Mouse (Mus musculus): Measurements from ENCODE around the gene Ube2cbp. TPM values are rescaled to one million over a fixed set of nuclear protein-coding genes. Genes with fewer than 3 reads are reported as not detected.
A peak's percentile ranks its signal among the peaks of the same experiment; 100 is the strongest.

Ube2cbp gene
- polyA plus RNA-seq, 1 experiment = 2.7 TPM

DNA sequence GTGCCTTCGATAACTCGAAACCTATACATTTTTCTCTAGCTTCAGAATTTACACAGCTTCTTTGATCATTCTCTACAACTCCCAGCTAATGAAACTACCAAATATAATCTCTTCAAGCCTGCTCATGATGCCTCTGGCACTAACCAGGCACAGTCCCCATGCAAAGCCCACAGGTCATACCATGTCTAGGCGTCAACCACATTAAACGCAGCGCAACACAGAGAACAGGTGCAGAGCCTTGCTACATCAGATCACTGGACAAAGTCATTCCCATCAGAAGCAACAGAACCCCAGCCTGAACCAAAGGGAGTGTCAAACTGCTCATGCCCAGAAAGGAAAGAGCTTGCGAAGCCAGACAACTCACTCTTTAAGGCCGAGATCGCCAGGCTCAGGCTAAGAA, 28.1 kb downstream of the Ube2cbp start:
- no peak for DNase-seq (ENCODE audit: extremely low spot score in 1 of 2, low spot score in 1 of 2)

- DNase-seq (ENCODE audit: extremely low spot score in 1 of 2, low spot score in 1 of 2) = peak in 1 of 2 experiments; percentile 15
These were observed 29.2 kb downstream of the Ube2cbp start for GRCm38 (mm10) chr9:86435510-86435909.

- no peak for DNase-seq (ENCODE audit: extremely low spot score in 1 of 2, low spot score in 1 of 2)
These were observed 41.4 kb downstream of the Ube2cbp start for GRCm38 (mm10) chr9:86423331-86423730.

GRCm38 (mm10) chr9:86419366-86419765, 45.4 kb downstream of the Ube2cbp start:
- DNase-seq (ENCODE audit: extremely low spot score in 1 of 2, low spot score in 1 of 2) = peak; percentile 62 to 63

- DNase-seq (ENCODE audit: extremely low spot score in 1 of 2, low spot score in 1 of 2) = no peak
These were observed 46.8 kb downstream of the Ube2cbp start for GRCm38 (mm10) chr9:86417971-86418370.

GRCm38 (mm10) chr9:86395785-86396184, 69.0 kb downstream of the Ube2cbp start:
- DNase-seq (ENCODE audit: extremely low spot score in 1 of 2, low spot score in 1 of 2) = no peak

- DNase-seq (ENCODE audit: extremely low spot score in 1 of 2, low spot score in 1 of 2) = no peak
These were observed 69.7 kb downstream of the Ube2cbp start for GRCm38 (mm10) chr9:86395012-86395411.

- no peak for DNase-seq (ENCODE audit: extremely low spot score in 1 of 2, low spot score in 1 of 2)
These were observed 71.0 kb downstream of the Ube2cbp start for GRCm38 (mm10) chr9:86393586-86394272.

GRCm38 (mm10) chr9:86391467-86391866, 73.3 kb downstream of the Ube2cbp start:
- DNase-seq (ENCODE audit: extremely low spot score in 1 of 2, low spot score in 1 of 2) = no peak

GRCm38 (mm10) chr9:86390713-86391112, 74.0 kb downstream of the Ube2cbp start:
- DNase-seq (ENCODE audit: extremely low spot score in 1 of 2, low spot score in 1 of 2) = peak in 1 of 2 experiments; percentile 26

GRCm38 (mm10) chr9:86388538-86388937, 76.2 kb downstream of the Ube2cbp start:
- DNase-seq (ENCODE audit: extremely low spot score in 1 of 2, low spot score in 1 of 2) = no peak

DNA sequence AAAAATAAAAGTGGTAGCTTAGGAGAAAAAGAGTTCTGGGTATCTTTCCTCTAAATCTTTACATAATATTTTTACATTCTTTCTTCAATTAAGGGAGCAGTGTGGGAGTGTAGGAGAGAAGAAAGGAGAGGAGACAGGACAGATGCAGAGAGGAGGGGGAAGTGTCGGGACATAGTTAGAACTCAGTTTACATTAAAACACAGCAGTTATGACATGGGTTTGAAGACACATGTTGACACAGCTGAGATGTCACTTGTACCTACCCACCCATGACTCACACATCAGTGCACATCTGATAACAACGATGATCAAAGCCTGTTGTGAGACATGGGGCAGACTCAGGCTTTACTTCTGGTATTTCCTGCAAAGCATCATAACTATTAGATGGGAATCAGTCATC, 87.8 kb downstream of the Ube2cbp start:
- DNase-seq (ENCODE audit: extremely low spot score in 1 of 2, low spot score in 1 of 2) = peak in 1 of 2 experiments; percentile 11

DNA sequence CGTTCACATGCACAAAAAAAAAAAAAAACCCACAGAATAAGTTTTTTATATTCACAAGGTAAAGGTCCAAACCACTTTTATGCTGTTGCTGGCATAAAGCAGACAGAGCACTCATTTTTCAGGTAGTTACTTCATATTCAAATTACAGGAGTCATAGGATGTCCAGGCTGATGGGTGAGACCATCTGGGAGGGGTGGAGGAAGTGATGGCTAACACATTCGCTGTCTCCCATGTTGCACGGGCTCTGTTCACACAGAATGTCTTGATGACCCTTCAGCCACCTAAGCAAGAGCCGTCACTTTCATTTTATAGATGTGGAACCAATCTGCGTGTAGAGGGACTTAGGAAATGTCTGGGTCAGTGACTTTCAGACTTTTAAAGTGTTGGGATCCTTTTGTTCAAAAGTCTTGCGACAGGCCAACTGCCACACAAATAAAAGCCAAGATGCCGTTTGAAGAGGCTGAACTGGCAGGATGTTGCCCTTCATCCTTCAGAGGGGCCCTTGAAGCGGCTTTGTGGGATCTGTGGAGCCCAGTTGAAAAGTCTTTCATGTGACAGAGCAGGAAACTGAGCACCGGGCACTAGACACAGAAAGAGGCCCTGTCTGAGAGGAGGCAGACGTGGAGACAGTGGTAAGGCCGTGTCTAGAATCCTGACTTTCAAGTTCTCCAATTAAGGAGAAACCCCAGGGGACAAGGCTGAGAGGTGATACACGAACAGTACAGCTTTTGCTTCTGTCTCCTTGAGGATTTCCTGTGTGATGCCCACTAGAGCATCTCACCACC, 91.8 kb downstream of the Ube2cbp start:
- DNase-seq (ENCODE audit: extremely low spot score in 1 of 2, low spot score in 1 of 2) = no peak

DNA sequence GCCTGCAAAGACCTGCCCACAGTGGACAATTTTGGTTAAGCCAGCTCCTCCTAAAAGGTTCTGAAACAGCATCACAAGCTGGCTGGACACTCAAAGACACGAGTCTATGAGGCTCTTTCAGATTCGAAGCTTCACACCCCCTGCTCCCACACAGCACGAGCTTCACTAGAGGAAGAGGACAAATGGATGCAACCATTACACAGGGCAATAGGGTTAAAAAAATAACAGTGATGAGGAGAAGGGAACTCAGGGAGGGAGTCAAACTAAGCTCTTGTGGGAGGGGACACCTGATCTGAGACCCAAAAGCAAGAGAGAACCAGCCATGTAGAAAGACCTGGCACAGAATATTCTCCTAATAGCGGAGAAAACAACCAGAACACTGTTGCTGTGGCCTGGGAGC, 95.5 kb downstream of the Ube2cbp start:
- no peak for DNase-seq (ENCODE audit: extremely low spot score in 1 of 2, low spot score in 1 of 2)

- peak in 1 of 2 experiments; percentile 17 for DNase-seq (ENCODE audit: extremely low spot score in 1 of 2, low spot score in 1 of 2)
These were observed 104.2 kb downstream of the Ube2cbp start for GRCm38 (mm10) chr9:86360536-86360935.

- DNase-seq (ENCODE audit: extremely low spot score in 1 of 2, low spot score in 1 of 2) = no peak
These were observed 108.9 kb downstream of the Ube2cbp start for GRCm38 (mm10) chr9:86355851-86356250.

DNA sequence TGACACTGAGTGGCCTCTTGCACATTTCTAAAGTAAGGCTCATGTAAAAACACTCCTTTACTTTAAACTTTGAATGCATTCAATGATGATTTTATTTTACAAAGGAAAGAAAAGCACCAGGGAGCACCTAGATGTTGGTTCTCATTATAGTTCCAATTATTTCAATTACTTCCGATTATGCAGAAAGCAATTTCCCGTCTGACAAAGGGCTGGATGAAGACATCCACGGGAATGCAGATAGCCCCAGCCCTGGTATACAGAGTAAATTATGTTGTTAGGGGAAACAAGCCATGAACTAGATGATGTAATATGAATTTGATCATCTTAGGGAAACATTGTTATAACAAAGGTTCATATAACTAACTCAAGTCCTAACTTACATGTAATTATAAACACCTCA, 113.3 kb downstream of the Ube2cbp start:
- no peak for DNase-seq (ENCODE audit: extremely low spot score in 1 of 2, low spot score in 1 of 2)

- DNase-seq (ENCODE audit: extremely low spot score in 1 of 2, low spot score in 1 of 2) = no peak
These were observed 128.0 kb downstream of the Ube2cbp start for GRCm38 (mm10) chr9:86336792-86337191.

GRCm38 (mm10) chr9:86336361-86336760, 128.4 kb downstream of the Ube2cbp start:
- DNase-seq (ENCODE audit: extremely low spot score in 1 of 2, low spot score in 1 of 2) = no peak

DNA sequence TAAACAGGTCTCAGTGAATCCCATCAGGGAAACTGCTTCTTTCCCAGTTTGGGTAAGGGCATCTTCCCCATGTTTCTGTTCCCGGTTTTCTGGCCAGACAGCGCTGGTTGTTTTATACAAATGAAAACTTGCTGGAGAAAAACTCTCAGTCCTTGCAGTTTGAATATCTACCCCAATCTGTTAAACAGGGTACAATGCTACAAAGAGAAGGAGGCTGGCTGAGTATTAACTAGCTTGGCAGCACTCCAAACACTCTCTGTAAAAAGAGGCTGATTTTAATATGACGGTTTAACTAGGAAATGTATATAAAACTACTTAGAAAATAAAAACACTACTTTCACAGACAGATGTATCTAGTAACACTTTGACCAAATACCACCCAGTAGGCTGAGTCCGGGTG, 129.2 kb downstream of the Ube2cbp start:
- DNase-seq (ENCODE audit: extremely low spot score in 1 of 2, low spot score in 1 of 2) = peak in 1 of 2 experiments; percentile 9

- no peak for DNase-seq (ENCODE audit: extremely low spot score in 1 of 2, low spot score in 1 of 2)
These were observed 130.4 kb downstream of the Ube2cbp start for GRCm38 (mm10) chr9:86334357-86334756.

- DNase-seq (ENCODE audit: extremely low spot score in 1 of 2, low spot score in 1 of 2) = no peak
These were observed 134.2 kb downstream of the Ube2cbp start for GRCm38 (mm10) chr9:86330591-86330990.

All from frontal cortex, adult 2 months (tissue).